Mouse (Mus musculus): ENCODE data around the gene Krt8. TPM values are rescaled to one million over a fixed set of nuclear protein-coding genes. Genes with fewer than 3 reads are reported as not detected.
"Not testable (repeated sequence)": the region's sequence is repeated elsewhere in the genome, so short reads cannot be mapped to it uniquely, and the experiment has no call there.

Krt8 gene
- polyA plus RNA-seq, 1 experiment, result 0.25 TPM

DNA sequence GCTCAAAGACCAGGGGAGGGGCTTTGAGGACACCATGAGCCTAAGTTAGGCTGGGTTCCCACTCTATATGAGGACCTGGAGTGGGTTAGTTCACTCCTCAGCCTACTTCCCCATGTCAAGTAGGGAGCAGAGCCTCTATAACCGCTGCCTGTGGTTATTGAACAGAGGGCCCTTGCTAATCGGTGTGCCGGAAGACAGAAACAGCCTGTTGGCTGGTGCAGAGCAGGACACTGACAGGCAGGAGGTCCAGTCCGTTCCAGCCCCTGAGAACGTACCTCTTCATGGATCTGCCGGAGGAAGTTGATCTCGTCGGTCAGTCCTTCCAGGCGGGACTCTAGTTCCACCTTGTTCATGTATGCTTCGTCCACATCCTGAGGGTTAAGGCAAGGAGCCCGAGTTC is 5.1 kb downstream of the Krt8 start:
- Histone ChIP-seq H3K4me3 (ENCODE audit: insufficient read depth, low read length) (no peak overlapping the region), H3K4me1 (ENCODE audit: control insufficient read depth, insufficient read depth, low read length) (no peaks in the 10 kb centered on the region; the same call in 1 of the 2 replicates), H3K27ac (ENCODE audit: insufficient read depth, low read length) (no peak overlapping the region)
- TF ChIP-seq CTCF (IDR thresholded peaks at IDR 0.05; ENCODE audit: extremely low read depth, insufficient read depth, low read length), result no peak
- TF ChIP-seq POLR2A (IDR thresholded peaks at IDR 0.05; ENCODE audit: extremely low read depth, insufficient read depth, low read length), result no peak

DNA sequence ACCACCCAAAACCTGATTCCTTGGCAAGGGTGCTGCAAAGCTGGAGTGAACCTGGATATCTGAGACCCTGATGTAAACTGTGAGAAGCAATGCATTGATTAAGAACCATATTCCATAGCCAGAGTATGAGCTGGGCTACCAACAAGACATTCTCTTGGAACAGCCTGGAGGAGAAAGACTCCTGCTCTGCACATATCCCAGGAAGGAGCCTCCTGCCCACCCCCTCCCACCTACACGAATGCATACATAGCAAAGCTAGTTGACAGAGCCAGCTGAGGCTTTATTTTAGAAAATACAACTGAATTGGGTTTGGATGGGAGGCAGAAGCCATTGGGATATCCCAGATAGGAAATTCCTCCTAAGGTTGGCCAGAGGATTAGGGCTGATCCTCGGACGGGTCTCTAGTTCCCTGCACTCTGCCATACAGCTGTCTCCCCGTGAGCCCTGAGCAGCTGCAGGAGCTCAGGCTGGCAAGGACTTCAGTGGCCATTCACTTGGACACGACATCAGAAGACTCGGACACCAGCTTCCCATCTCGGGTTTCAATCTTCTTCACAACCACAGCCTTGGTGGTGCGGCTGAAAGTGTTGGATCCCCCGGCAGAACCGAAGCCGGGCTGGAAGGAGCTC is 7.7 kb downstream of the Krt8 start:
- not testable (repeated sequence) for H3K4me1 ChIP-seq (ENCODE audit: control insufficient read depth, insufficient read depth, low read length); H3K27ac ChIP-seq (ENCODE audit: insufficient read depth, low read length); H3K4me3 ChIP-seq (ENCODE audit: insufficient read depth, low read length)

DNA sequence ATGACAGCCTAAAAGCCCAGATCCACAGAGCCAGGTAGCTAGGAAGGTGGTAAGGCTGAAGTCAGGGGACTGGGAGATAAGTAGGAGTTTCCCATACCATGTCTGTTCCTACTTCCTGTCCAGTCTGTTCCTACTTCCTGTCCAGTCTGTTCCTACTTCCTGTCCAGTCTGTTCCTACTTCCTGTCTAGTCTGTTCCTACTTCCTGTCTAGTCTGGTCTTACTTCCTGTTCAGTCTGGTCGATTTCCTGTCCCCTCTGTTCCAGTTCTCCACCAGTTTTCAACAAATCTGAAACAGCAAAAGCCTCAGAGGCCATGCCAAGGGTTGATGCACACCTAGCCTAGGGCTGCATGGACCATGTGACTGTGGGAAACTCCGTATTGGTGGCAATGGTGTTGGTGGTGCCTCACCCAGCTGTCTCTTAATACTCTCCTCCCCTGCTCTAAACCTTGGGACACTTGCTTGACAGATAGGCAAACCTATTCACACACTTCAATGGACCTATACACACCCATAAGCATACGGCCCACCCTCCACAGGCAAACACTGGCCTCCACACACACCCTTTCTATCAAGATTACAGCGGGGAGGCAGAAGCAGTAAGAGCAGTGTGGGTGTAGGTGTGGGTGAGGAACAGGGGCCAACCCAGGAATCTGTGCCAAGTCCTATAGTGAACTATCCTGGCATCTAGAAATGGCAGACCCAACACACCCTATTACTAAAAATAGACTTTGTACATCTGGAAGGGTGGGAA is 8.6 kb downstream of the Krt8 start:
- no peaks in the 10 kb centered on the region; the same call in 1 of the 2 replicates for H3K4me1 ChIP-seq (ENCODE audit: control insufficient read depth, insufficient read depth, low read length)
- H3K4me3 ChIP-seq (ENCODE audit: insufficient read depth, low read length), result no peak overlapping the region
- no peak overlapping the region for H3K27ac ChIP-seq (ENCODE audit: insufficient read depth, low read length)
- TF ChIP-seq CTCF (IDR thresholded peaks at IDR 0.05; ENCODE audit: extremely low read depth, insufficient read depth, low read length) (no peak), POLR2A (IDR thresholded peaks at IDR 0.05; ENCODE audit: extremely low read depth, insufficient read depth, low read length) (no peak)

DNA sequence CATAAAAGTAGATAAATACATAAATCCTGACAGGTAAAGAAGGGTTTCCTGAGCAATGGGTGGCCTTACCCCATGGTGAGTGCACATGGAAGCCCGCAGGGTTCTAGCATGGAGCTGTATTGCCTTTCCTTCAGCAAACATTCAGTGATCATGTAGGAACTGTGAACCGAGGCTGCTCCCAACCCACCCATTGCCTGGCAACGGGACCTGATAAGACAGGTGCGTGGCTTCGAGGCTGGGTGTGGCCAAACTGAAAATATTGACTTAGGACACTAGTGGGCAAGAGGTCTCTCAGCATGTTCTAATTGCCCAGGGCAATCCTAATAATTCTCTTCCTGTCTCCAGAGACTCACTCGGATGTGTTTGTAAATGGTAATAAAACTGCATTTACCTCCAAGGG is 9.9 kb downstream of the Krt8 start:
- H3K27ac ChIP-seq (ENCODE audit: insufficient read depth, low read length), result no peak overlapping the region
- H3K4me1 ChIP-seq (ENCODE audit: control insufficient read depth, insufficient read depth, low read length), result no peaks in the 10 kb centered on the region; the same call in 1 of the 2 replicates
- TF ChIP-seq CTCF (IDR thresholded peaks at IDR 0.05; ENCODE audit: extremely low read depth, insufficient read depth, low read length), result no peak
- TF ChIP-seq POLR2A (IDR thresholded peaks at IDR 0.05; ENCODE audit: extremely low read depth, insufficient read depth, low read length), result no peak
- H3K4me3 ChIP-seq (ENCODE audit: insufficient read depth, low read length), result no peak overlapping the region

DNA sequence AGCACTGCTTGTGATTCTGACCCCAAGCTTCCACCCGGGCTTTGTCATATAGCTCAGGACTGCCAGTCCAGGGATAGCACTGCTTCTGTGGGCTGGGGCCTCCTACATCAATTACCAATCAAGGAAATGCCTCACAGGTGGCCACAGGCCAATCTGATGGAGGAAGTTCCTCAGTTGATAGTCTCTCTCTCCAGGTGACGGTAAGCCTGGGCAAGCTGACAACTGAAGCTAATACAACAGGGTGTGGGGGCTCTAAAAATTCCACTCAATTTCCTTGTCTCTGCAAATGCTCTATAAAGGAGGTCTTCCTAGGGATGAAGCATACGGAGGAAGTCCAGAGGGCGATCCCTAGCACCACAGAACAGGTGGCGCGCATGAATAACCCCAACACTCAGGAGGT is 13.3 kb downstream of the Krt8 start:
- TF ChIP-seq CTCF (IDR thresholded peaks at IDR 0.05; ENCODE audit: extremely low read depth, insufficient read depth, low read length), result no peak
- no peak for TF ChIP-seq POLR2A (IDR thresholded peaks at IDR 0.05; ENCODE audit: extremely low read depth, insufficient read depth, low read length)
- no peak overlapping the region for H3K4me3 ChIP-seq (ENCODE audit: insufficient read depth, low read length)
- no peak overlapping the region for H3K27ac ChIP-seq (ENCODE audit: insufficient read depth, low read length)
- no peaks in the 10 kb centered on the region; the same call in 1 of the 2 replicates for H3K4me1 ChIP-seq (ENCODE audit: control insufficient read depth, insufficient read depth, low read length)

DNA sequence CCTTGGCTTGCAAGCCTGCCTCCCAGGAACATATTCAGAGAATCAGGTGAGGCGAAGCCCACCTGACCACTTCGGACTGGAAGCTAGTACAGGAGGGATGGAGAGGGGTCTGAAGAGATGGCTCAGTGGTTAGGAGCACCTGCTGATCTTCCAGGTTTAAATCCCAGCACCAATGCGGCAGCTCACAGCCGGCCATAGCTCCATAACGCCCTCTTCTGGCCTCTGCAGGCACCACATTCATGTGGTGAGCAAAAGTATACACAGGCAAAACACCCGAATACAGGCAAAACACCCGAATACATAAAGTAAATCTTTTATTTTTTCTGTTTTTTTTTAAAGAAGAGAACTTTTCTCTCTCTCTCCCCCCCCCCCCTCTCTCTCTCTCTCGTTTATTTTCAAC is 15.6 kb downstream of the Krt8 start:
- Histone ChIP-seq H3K4me3 (ENCODE audit: insufficient read depth, low read length) (no peak overlapping the region), H3K27ac (ENCODE audit: insufficient read depth, low read length) (no peak overlapping the region), H3K4me1 (ENCODE audit: control insufficient read depth, insufficient read depth, low read length) (no peaks in the 10 kb centered on the region)
- TF ChIP-seq CTCF (IDR thresholded peaks at IDR 0.05; ENCODE audit: extremely low read depth, insufficient read depth, low read length), result no peak
- no peak for TF ChIP-seq POLR2A (IDR thresholded peaks at IDR 0.05; ENCODE audit: extremely low read depth, insufficient read depth, low read length)

DNA sequence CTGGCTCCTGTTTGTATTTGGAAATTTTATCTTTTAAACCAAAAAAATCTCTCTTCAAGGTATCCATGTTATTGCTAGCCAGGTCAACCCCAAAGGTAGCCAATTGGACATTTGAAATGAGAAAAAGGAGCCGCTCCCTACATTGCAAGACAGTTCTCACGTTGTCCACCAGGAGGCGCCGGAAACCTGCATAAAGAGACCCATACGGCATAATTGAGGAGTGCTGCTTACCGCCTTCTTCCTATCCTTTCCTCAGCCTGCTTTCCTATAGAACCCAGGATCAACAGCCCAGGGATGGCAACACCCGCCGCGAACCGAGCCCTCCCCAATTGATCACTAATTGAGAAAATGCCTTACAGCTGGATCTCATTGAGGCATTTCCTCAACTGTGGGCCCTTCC is 16.2 kb downstream of the Krt8 start:
- no peak overlapping the region for H3K27ac ChIP-seq (ENCODE audit: insufficient read depth, low read length)
- TF ChIP-seq POLR2A (IDR thresholded peaks at IDR 0.05; ENCODE audit: extremely low read depth, insufficient read depth, low read length), result no peak
- TF ChIP-seq CTCF (IDR thresholded peaks at IDR 0.05; ENCODE audit: extremely low read depth, insufficient read depth, low read length), result peak; percentile 95
- no peak overlapping the region for H3K4me3 ChIP-seq (ENCODE audit: insufficient read depth, low read length)
- H3K4me1 ChIP-seq (ENCODE audit: control insufficient read depth, insufficient read depth, low read length), result no peaks in the 10 kb centered on the region

DNA sequence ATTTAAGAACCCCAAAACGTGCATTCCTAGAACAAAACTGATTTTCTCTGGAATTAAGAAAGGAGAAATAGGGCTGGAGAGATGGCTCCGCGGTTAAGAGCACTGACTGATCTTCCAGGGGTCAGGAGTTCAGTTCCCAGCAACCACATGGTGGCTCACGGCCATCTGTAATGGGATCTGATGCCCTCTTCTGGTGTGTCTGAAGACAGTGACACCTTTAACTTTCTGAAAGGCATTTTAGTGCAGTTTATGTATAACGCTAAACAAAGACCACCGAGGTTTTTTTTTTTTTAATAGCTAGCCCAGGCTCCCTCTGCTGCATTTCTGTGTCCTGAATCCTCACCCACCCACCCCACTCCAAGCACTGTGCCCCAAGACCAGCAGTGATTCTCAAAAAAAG is 19.5 kb downstream of the Krt8 start:
- no peak overlapping the region for H3K27ac ChIP-seq (ENCODE audit: insufficient read depth, low read length)
- H3K4me3 ChIP-seq (ENCODE audit: insufficient read depth, low read length), result no peak overlapping the region
- no peaks in the 10 kb centered on the region for H3K4me1 ChIP-seq (ENCODE audit: control insufficient read depth, insufficient read depth, low read length)
- TF ChIP-seq CTCF (IDR thresholded peaks at IDR 0.05; ENCODE audit: extremely low read depth, insufficient read depth, low read length), result 0 out of 2 replicates have a peak, but pooled peaks have one; percentile 3
- TF ChIP-seq POLR2A (IDR thresholded peaks at IDR 0.05; ENCODE audit: extremely low read depth, insufficient read depth, low read length), result no peak

DNA sequence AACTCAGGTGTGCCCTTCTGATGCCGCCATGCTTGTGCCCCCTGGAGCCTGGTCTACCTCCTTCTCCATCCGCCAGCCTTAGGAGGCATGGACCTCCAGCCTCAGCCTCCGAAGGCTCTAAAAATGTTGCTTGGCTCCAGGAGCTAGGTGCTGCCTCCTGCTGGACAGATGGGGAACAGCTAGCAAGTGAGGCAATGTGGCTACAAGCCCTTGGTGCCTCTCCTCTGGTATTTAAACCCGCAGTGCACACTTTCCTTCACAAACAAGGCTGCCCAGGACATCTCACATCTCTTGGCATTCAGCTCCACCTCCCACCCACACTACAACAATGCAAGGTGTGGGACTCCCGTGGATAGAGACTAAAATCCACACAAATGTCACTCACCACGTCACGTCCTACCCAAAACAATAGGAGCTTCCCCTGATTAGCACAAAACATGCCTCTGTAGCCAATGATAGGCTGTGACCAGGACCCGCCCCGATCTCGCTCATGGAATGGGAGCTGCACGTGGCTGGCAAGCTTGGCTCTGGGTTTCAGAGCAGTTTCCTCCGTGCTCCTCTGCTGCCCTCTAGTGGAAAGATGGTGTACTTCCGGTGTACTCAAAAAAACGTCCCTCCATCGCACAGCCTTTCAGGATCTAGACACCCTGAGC is 20.2 kb downstream of the Krt8 start:
- TF ChIP-seq POLR2A (IDR thresholded peaks at IDR 0.05; ENCODE audit: extremely low read depth, insufficient read depth, low read length), result no peak
- TF ChIP-seq CTCF (IDR thresholded peaks at IDR 0.05; ENCODE audit: extremely low read depth, insufficient read depth, low read length), result peak; percentile 96
- Histone ChIP-seq H3K4me1 (ENCODE audit: control insufficient read depth, insufficient read depth, low read length) (no peaks in the 10 kb centered on the region), H3K27ac (ENCODE audit: insufficient read depth, low read length) (no peak overlapping the region), H3K4me3 (ENCODE audit: insufficient read depth, low read length) (no peak overlapping the region; the same call in 1 of the 2 replicates)
